Mouse (Mus musculus) forebrain, embryonic 15.5 days (tissue): Measurements from ENCODE around the gene Pdk4. TPM values are rescaled to one million over a fixed set of nuclear protein-coding genes. Genes with fewer than 3 reads are reported as not detected.

ENCODE experiments used
- ATAC-seq: fragments of 200-750 bp; cut with Nextera tagmentation; replicated peaks from 2 replicates; pipeline ENCODE4 v1.8.0; 2017; ENCODE audit warnings: mild to moderate bottlenecking, moderate TSS enrichment, moderate library complexity
- H3K27ac ChIP-seq: fragments of 300-500 bp; sonication (generic); replicated peaks from 2 replicates; pipeline ENCODE4 v1.5.1; 2015; ENCODE audit warnings: mild to moderate bottlenecking, inconsistent platforms
- H3K27me3 ChIP-seq: fragments of 300-500 bp; sonication (generic); 2 replicates; pipeline ENCODE4 v1.6.1; 2015; ENCODE audit warnings: inconsistent platforms
- H3K36me3 ChIP-seq: fragments of 300-500 bp; sonication (generic); 2 replicates; pipeline ENCODE4 v1.6.1; 2015; ENCODE audit warnings: mild to moderate bottlenecking, inconsistent platforms
- H3K4me1 ChIP-seq: fragments of 300-500 bp; sonication (generic); 2 replicates; pipeline ENCODE4 v1.6.1; 2015; ENCODE audit warnings: inconsistent platforms
- H3K4me2 ChIP-seq: fragments of 300-500 bp; sonication (generic); replicated peaks from 2 replicates; pipeline ENCODE4 v1.6.1; 2015; ENCODE audit warnings: mild to moderate bottlenecking, inconsistent platforms
- H3K4me3 ChIP-seq: fragments of 300-500 bp; sonication (generic); 2 replicates; pipeline ENCODE4 v1.5.1; 2015; ENCODE audit warnings: mild to moderate bottlenecking, inconsistent platforms
- H3K9ac ChIP-seq: fragments of 300-500 bp; sonication (generic); replicated peaks from 2 replicates; pipeline ENCODE4 v1.6.1; 2015; ENCODE audit warnings: mild to moderate bottlenecking, inconsistent platforms
- H3K9me3 ChIP-seq: fragments of 300-500 bp; sonication (generic); 2 replicates; pipeline ENCODE4 v1.6.1; 2016; ENCODE audit warnings: inconsistent platforms
- WGBS: fragments of 180-500 bp; shearing (Covaris S2); methylation state at CpG from one replicate; pipeline ENCODE4 v1.1.7; 2015; ENCODE audit warnings: mixed read lengths; 5-methylcytosine and 5-hydroxymethylcytosine counted together
- polyA plus RNA-seq: library from polyadenylated mRNA; unstranded; fragments of >200 nt; fragmentation: Nextera tagmentation; extraction: Ambion mirVana; gene quantifications from 2 replicates; pipeline ENCODE4 v1.2.1, GENCODE M21; 2015

Pdk4 gene
- polyA plus RNA-seq, 1 experiment from 2014 or later: 2.4 TPM

GRCm38 (mm10) chr6:5485028-5485427 lies 11.1 kb downstream of the Pdk4 start:
- Histone ChIP-seq H3K4me1 (no peaks in the 10 kb centered on the region), H3K27me3 (no peaks in the 10 kb centered on the region), H3K36me3 (no peaks in the 10 kb centered on the region), H3K27ac (no peak overlapping the region), H3K9me3 (no peaks in the 10 kb centered on the region), H3K4me2 (no peak overlapping the region), H3K4me3 (no peak overlapping the region), H3K9ac (no peak overlapping the region)
- no peak for ATAC-seq
- WGBS: 91% methylated on average over 7 of the region's 7 CpGs

GRCm38 (mm10) chr6:5482270-5482783 lies 13.8 kb downstream of the Pdk4 start:
- H3K36me3 ChIP-seq: no peaks in the 10 kb centered on the region
- H3K27ac ChIP-seq: no peak overlapping the region
- no peak overlapping the region for H3K4me3 ChIP-seq
- no peak overlapping the region for H3K9ac ChIP-seq
- no peaks in the 10 kb centered on the region for H3K9me3 ChIP-seq
- ATAC-seq: no peak
- H3K4me2 ChIP-seq: no peak overlapping the region
- no peaks in the 10 kb centered on the region for H3K4me1 ChIP-seq
- 58% methylated on average over 3 of the region's 3 CpGs for WGBS
- no peaks in the 10 kb centered on the region for H3K27me3 ChIP-seq

- no peak for ATAC-seq
- no peaks in the 10 kb centered on the region for H3K36me3 ChIP-seq
- 90% methylated on average over 2 of the region's 2 CpGs for WGBS
Measured at GRCm38 (mm10) chr6:5481066-5481465, 15.0 kb downstream of the Pdk4 start.

DNA sequence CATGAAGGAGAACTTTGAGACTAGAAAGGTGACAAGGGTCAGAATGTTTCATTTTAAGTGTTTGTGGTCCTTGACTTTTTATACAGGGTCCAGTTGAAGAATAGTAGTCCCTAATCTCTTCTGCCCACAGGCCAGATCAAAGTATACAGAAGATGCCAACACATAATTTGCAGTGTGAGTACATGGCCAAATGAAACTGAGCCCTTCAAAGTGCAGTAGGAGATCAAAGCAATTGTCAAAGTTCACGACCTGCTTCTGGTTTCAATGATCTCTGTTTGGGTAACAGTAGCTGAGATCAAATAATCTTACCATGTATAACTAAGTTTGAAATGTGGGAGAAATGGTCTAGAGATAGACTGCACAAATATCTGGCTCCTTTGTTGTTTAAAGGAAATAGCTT lies 22.1 kb downstream of the Pdk4 start:
- no peak for ATAC-seq
- H3K9ac ChIP-seq: no peak overlapping the region
- 80% methylated on average over 1 of the region's 1 CpGs for WGBS

More at GRCm38 (mm10) chr6:5481066-5481465, 15.0 kb downstream of the Pdk4 start:
- H3K9ac ChIP-seq: no peak overlapping the region
- H3K27me3 ChIP-seq: no peaks in the 10 kb centered on the region
- no peak overlapping the region for H3K4me2 ChIP-seq
- no peak overlapping the region for H3K27ac ChIP-seq
- no peak overlapping the region for H3K4me3 ChIP-seq
- no peaks in the 10 kb centered on the region for H3K9me3 ChIP-seq
- no peaks in the 10 kb centered on the region for H3K4me1 ChIP-seq

GRCm38 (mm10) chr6:5472692-5473091 lies 23.4 kb downstream of the Pdk4 start:
- no peak overlapping the region for H3K9ac ChIP-seq
- H3K27ac ChIP-seq: no peak overlapping the region
- H3K4me2 ChIP-seq: no peak overlapping the region
- H3K36me3 ChIP-seq: no peaks in the 10 kb centered on the region
- no peaks in the 10 kb centered on the region for H3K9me3 ChIP-seq
- no peaks in the 10 kb centered on the region for H3K27me3 ChIP-seq
- H3K4me3 ChIP-seq: no peak overlapping the region
- H3K4me1 ChIP-seq: no peaks in the 10 kb centered on the region
- 94% methylated on average over 2 of the region's 2 CpGs for WGBS
- no peak for ATAC-seq

More for the DNA sequence above, 22.1 kb downstream of the Pdk4 start:
- no peaks in the 10 kb centered on the region for H3K36me3 ChIP-seq
- no peaks in the 10 kb centered on the region for H3K27me3 ChIP-seq
- no peak overlapping the region for H3K4me2 ChIP-seq
- no peak overlapping the region for H3K4me3 ChIP-seq
- H3K4me1 ChIP-seq: no peaks in the 10 kb centered on the region
- no peak overlapping the region for H3K27ac ChIP-seq
- H3K9me3 ChIP-seq: no peaks in the 10 kb centered on the region

DNA sequence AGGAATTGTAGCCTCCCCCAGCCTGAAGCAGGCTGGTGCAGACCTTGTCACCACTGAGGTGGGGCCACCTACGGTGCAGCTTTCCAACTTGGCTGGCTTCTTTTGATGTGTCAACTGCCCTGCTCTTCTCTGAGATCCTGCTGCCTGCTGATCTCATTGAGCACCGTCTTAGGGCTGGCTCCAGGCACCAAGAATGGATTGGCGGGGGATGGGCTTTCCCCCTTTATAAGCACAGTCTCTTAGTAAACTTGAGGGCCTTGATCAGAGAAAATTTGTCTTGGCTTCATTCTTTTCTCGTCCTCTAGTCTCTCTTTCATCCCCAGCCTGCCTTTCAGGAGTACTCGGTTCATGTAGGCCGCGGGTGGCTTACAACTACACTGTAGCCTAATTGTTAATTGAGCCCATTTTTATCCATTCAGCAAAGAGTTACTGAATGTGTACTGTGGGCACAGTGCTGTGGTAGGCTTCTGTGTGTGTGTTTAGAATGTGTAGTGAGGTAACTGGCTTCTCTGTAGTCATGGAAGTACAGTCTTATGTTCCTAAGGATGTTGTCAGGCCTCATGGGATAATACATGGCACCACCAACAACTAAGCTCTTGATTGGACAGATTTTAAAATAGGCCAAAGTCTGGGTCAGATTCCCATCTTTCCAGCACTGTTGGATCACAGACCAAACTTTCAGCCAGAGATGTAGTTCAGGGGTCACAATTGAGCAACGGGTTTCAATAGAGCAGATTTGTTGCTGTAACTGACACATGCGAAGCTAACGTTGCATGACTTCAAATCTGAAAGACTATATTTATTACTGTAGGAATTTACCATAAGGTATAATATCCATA lies 25.4 kb downstream of the Pdk4 start:
- no peaks in the 10 kb centered on the region for H3K27me3 ChIP-seq
- 44% methylated on average over 10 of the region's 10 CpGs for WGBS
- H3K27ac ChIP-seq: no peak overlapping the region
- H3K36me3 ChIP-seq: no peaks in the 10 kb centered on the region
- peak; percentile 80 for ATAC-seq
- no peak overlapping the region for H3K9ac ChIP-seq
- H3K4me3 ChIP-seq: no peak overlapping the region
- H3K4me2 ChIP-seq: no peak overlapping the region
- H3K4me1 ChIP-seq: no peaks in the 10 kb centered on the region
- no peaks in the 10 kb centered on the region for H3K9me3 ChIP-seq

DNA sequence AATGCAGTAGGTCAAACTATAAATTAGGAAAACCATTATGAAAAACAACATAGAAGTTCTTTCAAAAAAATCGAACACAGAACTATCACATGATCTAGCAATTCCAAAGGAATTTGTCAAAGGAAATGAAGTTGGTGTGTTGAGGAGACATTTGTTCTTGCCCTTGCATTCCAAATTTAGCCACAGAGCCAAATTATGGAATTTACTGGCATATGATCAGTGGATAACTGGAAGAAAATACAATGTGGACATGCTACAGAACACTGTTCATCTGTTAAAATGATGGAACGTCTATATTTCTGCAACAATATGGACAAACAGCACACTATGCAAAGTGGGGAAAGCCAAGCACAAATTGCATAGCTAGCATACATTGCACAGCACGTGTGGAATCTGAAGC lies 40.3 kb downstream of the Pdk4 start:
- H3K27me3 ChIP-seq: no peaks in the 10 kb centered on the region
- H3K4me1 ChIP-seq: no peaks in the 10 kb centered on the region
- H3K4me3 ChIP-seq: no peak overlapping the region
- H3K27ac ChIP-seq: no peak overlapping the region
- no peak overlapping the region for H3K9ac ChIP-seq
- H3K36me3 ChIP-seq: no peaks in the 10 kb centered on the region
- H3K9me3 ChIP-seq: no peaks in the 10 kb centered on the region
- no peak overlapping the region for H3K4me2 ChIP-seq
- ATAC-seq: no peak
- 85% methylated on average over 3 of the region's 3 CpGs for WGBS

GRCm38 (mm10) chr6:5449878-5450277 lies 46.2 kb downstream of the Pdk4 start:
- Histone ChIP-seq H3K9ac (no peak overlapping the region), H3K4me3 (no peak overlapping the region), H3K27ac (no peak overlapping the region), H3K36me3 (no peaks in the 10 kb centered on the region), H3K4me1 (peaks cover 11% of the 10 kb centered on the region), H3K4me2 (no peak overlapping the region), H3K9me3 (no peaks in the 10 kb centered on the region), H3K27me3 (no peaks in the 10 kb centered on the region)
- 96% methylated on average over 5 of the region's 5 CpGs for WGBS
- no peak for ATAC-seq

GRCm38 (mm10) chr6:5448396-5448795 lies 47.7 kb downstream of the Pdk4 start:
- Histone ChIP-seq H3K4me2 (no peak overlapping the region), H3K9ac (no peak overlapping the region), H3K4me3 (no peak overlapping the region), H3K27me3 (no peaks in the 10 kb centered on the region), H3K9me3 (no peaks in the 10 kb centered on the region), H3K27ac (no peak overlapping the region), H3K36me3 (no peaks in the 10 kb centered on the region), H3K4me1 (peaks cover 11% of the 10 kb centered on the region)
- ATAC-seq: no peak
- 61% methylated on average over 4 of the region's 4 CpGs for WGBS

- H3K27ac ChIP-seq: 0 out of 2 replicates have a peak overlapping the region, but pooled peaks have one; percentile 14
- 8% methylated on average over 6 of the region's 6 CpGs for whole genome bisulfite sequencing
- H3K36me3 ChIP-seq: no peaks in the 10 kb centered on the region
- H3K9ac ChIP-seq: no peak overlapping the region
- no peak overlapping the region for H3K4me3 ChIP-seq
- no peaks in the 10 kb centered on the region for H3K27me3 ChIP-seq
- H3K9me3 ChIP-seq: no peaks in the 10 kb centered on the region
- peak; percentile 62; the same call in 1 of the 2 replicates for ATAC-seq
- H3K4me2 ChIP-seq: no peak overlapping the region
- peaks cover 19% of the 10 kb centered on the region for H3K4me1 ChIP-seq
Measured at GRCm38 (mm10) chr6:5447546-5447945, 48.6 kb downstream of the Pdk4 start.

- no peak overlapping the region for H3K4me3 ChIP-seq
- peaks cover 23% of the 10 kb centered on the region for H3K4me1 ChIP-seq
- WGBS: 78% methylated on average over 4 of the region's 4 CpGs
- no peak overlapping the region for H3K4me2 ChIP-seq
- H3K27ac ChIP-seq: 0 out of 2 replicates have a peak overlapping the region, but pooled peaks have one; percentile 16
- H3K36me3 ChIP-seq: no peaks in the 10 kb centered on the region
- no peak overlapping the region for H3K9ac ChIP-seq
- no peaks in the 10 kb centered on the region for H3K27me3 ChIP-seq
- ATAC-seq: no peak
- H3K9me3 ChIP-seq: no peaks in the 10 kb centered on the region
Measured at GRCm38 (mm10) chr6:5447013-5447412, 49.1 kb downstream of the Pdk4 start.

DNA sequence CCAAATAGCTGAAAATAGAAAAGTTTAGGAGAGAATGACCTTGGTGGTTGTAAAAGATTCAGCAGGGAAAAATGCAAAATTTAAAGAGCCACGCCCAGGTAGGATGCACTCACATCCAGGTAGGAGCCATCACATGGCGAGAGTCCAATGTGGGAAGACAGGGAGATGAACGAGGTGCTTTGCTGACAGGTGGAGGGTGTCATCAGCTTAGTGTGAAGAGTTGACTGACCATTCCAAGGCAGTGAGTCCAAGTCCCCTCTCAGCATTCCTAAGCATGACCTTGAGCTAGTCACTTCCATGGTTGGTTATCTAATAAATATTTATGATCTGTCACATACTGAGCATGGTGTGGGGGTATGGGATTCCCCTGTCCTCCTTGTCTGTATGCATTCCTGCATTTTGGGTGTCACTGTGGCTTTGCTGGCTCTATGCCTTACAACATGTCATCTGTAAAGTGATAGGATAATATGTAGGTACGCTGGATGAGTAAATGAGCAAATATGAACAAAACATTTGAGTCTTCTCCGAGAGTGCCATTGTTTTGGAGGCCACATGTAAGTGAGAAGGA lies 51.7 kb downstream of the Pdk4 start:
- H3K4me2 ChIP-seq: no peak overlapping the region
- H3K4me1 ChIP-seq: peaks cover 23% of the 10 kb centered on the region
- H3K36me3 ChIP-seq: no peaks in the 10 kb centered on the region
- H3K27ac ChIP-seq: no peak overlapping the region
- H3K4me3 ChIP-seq: no peak overlapping the region
- H3K27me3 ChIP-seq: no peaks in the 10 kb centered on the region
- no peak overlapping the region for H3K9ac ChIP-seq
- ATAC-seq: no peak
- WGBS: 95% methylated on average over 5 of the region's 5 CpGs
- H3K9me3 ChIP-seq: no peaks in the 10 kb centered on the region
